Mouse (Mus musculus): ENCODE data around the gene 0610010K14Rik. TPM values are rescaled to one million over a fixed set of nuclear protein-coding genes. Genes with fewer than 3 reads are reported as not detected.

Gene 0610010K14Rik
- total RNA-seq, 1 experiment from 2014 or later: 59.1 TPM

Small RNA genes lying within 50 kb of the gene (microRNA-seq; reads per million reads assigned to microRNA genes)
- 1,158 to 1,330 reads per million in 2 experiments for gene Mir195a
- gene Mir497: 0 reads per million in 2 experiments
- gene Mir497b: 0 reads per million in 2 experiments

Other genes starting within 250 kb of the 0610010K14Rik start
- 406 and 407 TPM in 2 replicates for gene Gabarap, start 246.8 kb downstream of the 0610010K14Rik start, total RNA-seq (2021)
- gene Phf23, start 242.1 kb downstream of the 0610010K14Rik start, total RNA-seq (2021): 55.7 and 64.6 TPM in 2 replicates
- 19.6 and 22.3 TPM in 2 replicates for gene Dvl2, start 237.3 kb downstream of the 0610010K14Rik start, total RNA-seq (2021)
- 391 and 422 TPM in 2 replicates for gene Acadvl, start 222.5 kb downstream of the 0610010K14Rik start, total RNA-seq (2021)
- gene Dlg4, start 221.0 kb downstream of the 0610010K14Rik start, total RNA-seq (2021): 30.7 and 31.0 TPM in 2 replicates
- gene Asgr1, start 183.8 kb downstream of the 0610010K14Rik start, total RNA-seq (2021): 0.91 and 3.4 TPM in 2 replicates
- 2.9 and 4.1 TPM in 2 replicates for gene Asgr2, start 145.3 kb downstream of the 0610010K14Rik start, total RNA-seq (2021)
- 2.2 and 2.6 TPM in 2 replicates for gene Mgl2, start 107.6 kb downstream of the 0610010K14Rik start, total RNA-seq (2021)
- gene Clec10a, start 81.7 kb downstream of the 0610010K14Rik start, total RNA-seq (2021): 0.81 and 2.0 TPM in 2 replicates
- 2.4 TPM in 1 of 2 replicates, not detected in the other for gene Slc16a11, start 25.2 kb downstream of the 0610010K14Rik start, total RNA-seq (2021)
- gene Slc16a13, start 16.9 kb downstream of the 0610010K14Rik start, total RNA-seq (2021): 3.7 and 4.9 TPM in 2 replicates
- 12.2 and 20.5 TPM in 2 replicates for gene Bcl6b, start 8.1 kb downstream of the 0610010K14Rik start, total RNA-seq (2021)
- 7.1 and 7.2 TPM in 2 replicates for gene Gm21988, start 1.9 kb upstream of the 0610010K14Rik start, total RNA-seq (2021)
- gene Rnasek, start 1.9 kb upstream of the 0610010K14Rik start, total RNA-seq (2021): 271 and 305 TPM in 2 replicates
- gene Alox12, start 17.4 kb upstream of the 0610010K14Rik start, total RNA-seq (2021): 1.5 and 1.8 TPM in 2 replicates
- gene Alox12e, start 84.7 kb upstream of the 0610010K14Rik start, total RNA-seq (2021): not detected in 2 replicates
- 2.1 and 2.7 TPM in 2 replicates for gene Alox15, start 114.1 kb upstream of the 0610010K14Rik start, total RNA-seq (2021)
- gene Pelp1, start 172.1 kb upstream of the 0610010K14Rik start, total RNA-seq (2021): 23.3 and 26.7 TPM in 2 replicates
- gene Arrb2, start 194.7 kb upstream of the 0610010K14Rik start, total RNA-seq (2021): 17.1 and 29.9 TPM in 2 replicates
- 23.0 and 25.4 TPM in 2 replicates for gene Med11, start 214.0 kb upstream of the 0610010K14Rik start, total RNA-seq (2021)
- 1.5 and 1.8 TPM in 2 replicates for gene Zmynd15, start 221.5 kb upstream of the 0610010K14Rik start, total RNA-seq (2021)
- 5.5 and 7.1 TPM in 2 replicates for gene Cxcl16, start 222.1 kb upstream of the 0610010K14Rik start, total RNA-seq (2021)